Mouse (Mus musculus) limb, embryonic 14.5 days (tissue): ENCODE measurements around the gene Cep85l. TPM values are rescaled to one million over a fixed set of nuclear protein-coding genes. Genes with fewer than 3 reads are reported as not detected.

Source experiments
- ATAC-seq: fragments of 200-750 bp; cut with Nextera tagmentation; 2 replicates; pipeline ENCODE4 v1.8.0; 2017; ENCODE audit warnings: low read depth, moderate number of reproducible peaks, moderate TSS enrichment; ENCODE audit not compliant: low FRiP score
- DNase-seq: peaks from one replicate; pipeline ENCODE4 v3.0.0-alpha.2; 2015; ENCODE audit warnings: low spot score
- H3K27ac ChIP-seq: fragments of 300-500 bp; sonication (generic); replicated peaks from 2 replicates; pipeline ENCODE4 v1.5.1; 2014; ENCODE audit warnings: low read depth, mild to moderate bottlenecking, low read length, moderate library complexity, mixed read lengths
- H3K27me3 ChIP-seq: fragments of 300-500 bp; sonication (generic); 2 replicates; pipeline ENCODE4 v1.6.1; 2014; ENCODE audit warnings: low read length, mixed read lengths; ENCODE audit not compliant: control insufficient read depth, insufficient read depth
- H3K36me3 ChIP-seq: fragments of 300-500 bp; sonication (generic); 2 replicates; pipeline ENCODE4 v1.6.1; 2014; ENCODE audit warnings: mild to moderate bottlenecking, low read length, moderate library complexity, mixed read lengths; ENCODE audit not compliant: control insufficient read depth, insufficient read depth
- H3K4me1 ChIP-seq: fragments of 300-500 bp; sonication (generic); 2 replicates; pipeline ENCODE4 v1.6.1; 2014; ENCODE audit warnings: antibody characterized with exemption, low read length, mixed read lengths; ENCODE audit not compliant: control insufficient read depth, insufficient read depth
- H3K4me2 ChIP-seq: fragments of 300-500 bp; sonication (generic); replicated peaks from 2 replicates; pipeline ENCODE4 v1.6.1; 2014; ENCODE audit warnings: low read depth, mild to moderate bottlenecking, low read length, moderate library complexity; ENCODE audit not compliant: severe bottlenecking
- H3K4me3 ChIP-seq: fragments of 300-500 bp; sonication (generic); replicated peaks from 2 replicates; pipeline ENCODE4 v1.5.1; 2014; ENCODE audit warnings: low read length
- H3K9ac ChIP-seq: fragments of 300-500 bp; sonication (generic); 2 replicates; pipeline ENCODE4 v1.6.1; 2014; ENCODE audit warnings: mild to moderate bottlenecking, low read depth, low read length, moderate library complexity; ENCODE audit not compliant: severe bottlenecking
- H3K9me3 ChIP-seq: fragments of 300-500 bp; sonication (generic); 2 replicates; pipeline ENCODE4 v1.6.1; 2016; ENCODE audit warnings: low read length; ENCODE audit not compliant: control insufficient read depth
- POLR2A ChIP-seq: fragments of 200-500 bp; IDR thresholded peaks from 2 replicates; pipeline ENCODE4 v1.8.0; 2012; ENCODE audit warnings: inconsistent platforms, mild to moderate bottlenecking, moderate library complexity, borderline replicate concordance; ENCODE audit not compliant: insufficient read depth, insufficient read length; ENCODE audit errors: extremely low read depth
- whole genome bisulfite sequencing: fragments of 180-500 bp; shearing (Covaris S2); extraction: QIAGEN DNeasy Blood & Tissue Kit; methylation state at CpG from one replicate; pipeline ENCODE4 v1.1.7; 2014; 5-methylcytosine and 5-hydroxymethylcytosine counted together
- polyA plus RNA-seq, 2 experiments: library from polyadenylated mRNA; depleted of rRNA in 1 of 2; stranded (reverse) in 1 of 2; unstranded in 1 of 2; fragments of >200 nt; fragmentation: Nextera tagmentation in 1 of 2; extraction: Ambion mirVana in 1 of 2; gene quantifications; 2 replicates each; pipeline versions ENCODE4 v1.2.1 to v1.2.3; 2012 to 2014

Cep85l gene
- polyA plus RNA-seq, 2 experiments, result 8.1 to 9.9 TPM

DNA sequence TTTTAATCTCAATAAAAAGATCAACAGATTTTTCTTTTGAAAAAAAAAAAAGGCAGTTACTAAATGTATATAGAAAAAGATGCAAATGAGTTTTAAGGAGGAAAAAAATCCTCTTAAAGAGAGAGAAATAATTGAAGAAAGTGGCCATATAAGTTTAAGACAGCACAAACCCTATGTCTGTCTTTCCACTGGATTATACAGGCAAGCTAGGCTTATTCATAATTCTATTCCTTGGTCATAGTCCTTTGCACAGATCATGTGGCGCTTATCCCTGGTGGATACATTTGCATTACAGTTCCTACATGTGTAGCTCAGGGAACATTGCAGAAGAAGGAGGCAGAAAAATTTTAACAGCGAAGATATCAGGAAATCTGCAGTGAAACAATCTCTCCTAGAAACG lies 73.1 kb downstream of the Cep85l start:
- ATAC-seq, result no peak
- no peaks in the 10 kb centered on the region for H3K27me3 ChIP-seq
- no peak for TF ChIP-seq POLR2A
- 77% methylated on average over 3 of the region's 3 CpGs for WGBS
- H3K9me3 ChIP-seq, result no peaks in the 10 kb centered on the region
- H3K27ac ChIP-seq, result no peak overlapping the region
- H3K36me3 ChIP-seq, result no peaks in the 10 kb centered on the region; the same call in 1 of the 2 replicates
- DNase-seq, result no peak
- no peak overlapping the region for H3K4me3 ChIP-seq
- no peak overlapping the region for H3K9ac ChIP-seq
- no peak overlapping the region for H3K4me2 ChIP-seq
- no peaks in the 10 kb centered on the region for H3K4me1 ChIP-seq

DNA sequence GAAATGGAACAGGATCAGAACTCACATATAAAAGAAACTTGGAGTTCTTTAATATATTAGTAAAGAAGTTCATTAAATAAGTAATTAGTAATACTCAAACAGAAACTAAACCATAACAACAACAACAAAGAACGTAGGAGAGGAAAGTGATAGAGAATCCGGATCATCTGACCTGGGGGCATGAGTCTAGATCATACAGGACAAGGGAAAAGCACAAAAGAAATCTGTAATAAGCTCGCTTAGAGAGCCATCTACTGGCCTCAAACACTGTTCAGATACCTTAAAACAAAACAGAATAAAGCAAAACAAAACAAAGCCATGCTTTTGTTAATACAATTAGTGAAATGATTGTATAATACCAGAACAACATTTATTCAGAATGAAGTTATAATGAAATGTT lies 73.9 kb downstream of the Cep85l start:
- peaks cover 5% of the 10 kb centered on the region; the same call in 1 of the 2 replicates for H3K36me3 ChIP-seq
- no peaks in the 10 kb centered on the region for H3K9me3 ChIP-seq
- ATAC-seq, result no peak
- no peak overlapping the region for H3K4me3 ChIP-seq
- no peaks in the 10 kb centered on the region for H3K27me3 ChIP-seq
- DNase-seq, result peak; percentile 4
- TF ChIP-seq POLR2A, result no peak
- no peak overlapping the region for H3K9ac ChIP-seq
- 39% methylated on average over 3 of the region's 3 CpGs for WGBS
- no peak overlapping the region for H3K27ac ChIP-seq
- H3K4me1 ChIP-seq, result no peaks in the 10 kb centered on the region
- H3K4me2 ChIP-seq, result no peak overlapping the region

DNA sequence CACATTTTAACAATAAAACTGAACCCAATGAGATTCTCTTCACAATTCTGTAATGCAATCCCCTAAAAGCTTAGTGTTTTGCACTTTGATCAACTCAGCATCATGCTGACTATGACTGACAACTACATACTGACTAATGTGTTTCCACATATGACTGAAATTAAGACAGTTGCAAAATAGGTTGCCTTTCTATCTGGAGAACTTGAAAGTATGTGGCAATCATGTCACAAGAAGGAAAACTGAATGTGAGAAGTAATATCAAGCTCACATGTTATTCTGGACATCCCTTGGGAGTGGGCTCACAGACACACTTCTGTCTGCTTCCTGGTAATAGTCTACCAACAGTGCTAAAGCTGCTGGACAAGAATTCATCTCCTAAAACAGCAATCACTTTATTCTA lies 94.6 kb downstream of the Cep85l start:
- no peak for TF ChIP-seq POLR2A
- Histone ChIP-seq H3K9ac (no peak overlapping the region), H3K27ac (no peak overlapping the region), H3K4me1 (no peaks in the 10 kb centered on the region), H3K36me3 (peaks cover 37% of the 10 kb centered on the region), H3K9me3 (no peaks in the 10 kb centered on the region), H3K27me3 (no peaks in the 10 kb centered on the region), H3K4me2 (no peak overlapping the region), H3K4me3 (no peak overlapping the region)
- DNase-seq, result no peak
- no peak for ATAC-seq

DNA sequence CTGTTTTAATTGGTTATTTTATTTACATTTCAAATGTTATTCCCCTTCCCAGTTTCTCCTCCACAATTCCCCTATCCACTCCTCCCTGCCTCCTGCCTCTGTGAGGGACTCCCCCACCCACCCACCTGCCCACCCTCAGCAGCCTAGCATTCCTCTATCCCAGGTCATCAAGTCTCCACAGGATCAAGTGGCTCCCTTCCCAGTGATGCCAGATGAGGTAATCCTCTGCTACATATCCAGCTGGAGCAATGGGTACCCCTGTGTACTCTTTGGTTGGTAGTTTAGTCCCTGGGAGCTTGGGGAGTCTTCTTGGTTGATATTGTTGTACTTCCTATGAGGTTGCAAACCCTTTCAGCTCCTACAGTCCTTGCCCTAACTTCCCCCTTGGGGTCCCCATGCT lies 107.5 kb downstream of the Cep85l start:
- no peak for TF ChIP-seq POLR2A
- H3K9me3 ChIP-seq, result no peaks in the 10 kb centered on the region
- DNase-seq, result no peak
- no peak overlapping the region for H3K27ac ChIP-seq
- ATAC-seq, result no peak
- no peak overlapping the region for H3K4me2 ChIP-seq
- no peaks in the 10 kb centered on the region for H3K27me3 ChIP-seq
- H3K36me3 ChIP-seq, result peaks cover under 1% of the 10 kb centered on the region
- H3K9ac ChIP-seq, result no peak overlapping the region
- no peaks in the 10 kb centered on the region for H3K4me1 ChIP-seq
- no peak overlapping the region for H3K4me3 ChIP-seq

DNA sequence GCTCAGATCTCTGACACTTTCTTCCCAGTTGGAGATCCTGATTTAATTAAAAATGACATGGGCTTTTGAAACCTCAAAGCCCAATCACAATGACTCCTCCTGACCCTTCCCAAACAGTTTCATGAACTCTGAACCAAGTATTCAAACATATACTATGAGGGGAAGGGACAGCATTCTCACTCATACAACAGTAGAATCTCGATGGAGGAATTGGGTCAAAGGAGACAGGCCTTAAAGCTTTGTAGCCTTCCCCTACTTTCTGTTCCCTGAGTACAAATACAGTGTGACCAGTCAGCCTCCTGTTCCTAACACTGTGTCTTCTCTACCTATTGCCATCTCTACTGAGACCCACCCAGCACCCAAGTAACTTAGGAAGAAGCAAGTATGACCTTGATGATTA lies 117.7 kb downstream of the Cep85l start:
- no peak for DNase-seq
- Histone ChIP-seq H3K4me1 (no peaks in the 10 kb centered on the region), H3K27ac (no peak overlapping the region), H3K36me3 (no peaks in the 10 kb centered on the region), H3K4me2 (no peak overlapping the region), H3K27me3 (no peaks in the 10 kb centered on the region), H3K4me3 (no peak overlapping the region), H3K9me3 (no peaks in the 10 kb centered on the region), H3K9ac (no peak overlapping the region)
- TF ChIP-seq POLR2A, result no peak
- ATAC-seq, result no peak
- WGBS, result 70% methylated on average over 1 of the region's 1 CpGs

GRCm38 (mm10) chr10:53235381-53235780 lies 144.4 kb downstream of the Cep85l start:
- no peak overlapping the region for H3K4me3 ChIP-seq
- no peaks in the 10 kb centered on the region for H3K4me1 ChIP-seq
- no peak for TF ChIP-seq POLR2A
- WGBS, result 55% methylated on average over 6 of the region's 6 CpGs
- no peak overlapping the region for H3K4me2 ChIP-seq
- H3K36me3 ChIP-seq, result no peaks in the 10 kb centered on the region
- DNase-seq (no peak), ATAC-seq (no peak)
- H3K27me3 ChIP-seq, result no peaks in the 10 kb centered on the region
- no peak overlapping the region for H3K9ac ChIP-seq
- H3K9me3 ChIP-seq, result no peaks in the 10 kb centered on the region
- no peak overlapping the region for H3K27ac ChIP-seq
